Mouse (Mus musculus): ENCODE data around the gene Tmeff2. TPM values are rescaled to one million over a fixed set of nuclear protein-coding genes. Genes with fewer than 3 reads are reported as not detected.

Gene Tmeff2
- polyA plus RNA-seq, 1 experiment from 2014 or later = 11.9 TPM

DNA sequence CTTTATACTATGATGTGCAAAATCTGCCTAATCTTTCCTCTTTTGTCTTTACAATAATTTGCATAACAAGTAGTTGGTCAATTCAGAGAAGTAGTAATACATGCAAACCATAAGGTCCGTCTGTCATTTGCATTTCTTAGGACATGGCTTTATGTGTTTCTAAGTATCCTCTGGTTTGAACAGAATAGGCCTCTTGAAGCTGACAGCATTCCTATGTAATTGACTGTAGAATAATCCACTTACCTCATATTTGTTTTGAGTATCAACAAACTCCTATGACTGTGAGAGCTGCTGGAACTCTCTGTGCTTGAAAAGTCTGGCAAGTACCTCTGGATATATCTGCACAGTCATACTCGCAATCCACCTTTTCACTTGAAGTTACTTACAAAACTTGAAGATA is 194.3 kb downstream of the Tmeff2 start:
- Histone ChIP-seq H3K9me3 (no peaks in the 10 kb centered on the region), H3K4me3 (no peak overlapping the region), H3K36me3 (no peaks in the 10 kb centered on the region), H3K27ac (no peak overlapping the region), H3K4me1 (replicated peaks) (peaks cover 8% of the 10 kb centered on the region; the same call in 1 of the 2 replicates), H3K27me3 (ENCODE audit: insufficient read depth, poor library complexity, severe bottlenecking) (no peaks in the 10 kb centered on the region)
- 74% methylated on average over 2 of the region's 2 CpGs for WGBS
- no peak for DNase-seq (ENCODE audit: low spot score)

DNA sequence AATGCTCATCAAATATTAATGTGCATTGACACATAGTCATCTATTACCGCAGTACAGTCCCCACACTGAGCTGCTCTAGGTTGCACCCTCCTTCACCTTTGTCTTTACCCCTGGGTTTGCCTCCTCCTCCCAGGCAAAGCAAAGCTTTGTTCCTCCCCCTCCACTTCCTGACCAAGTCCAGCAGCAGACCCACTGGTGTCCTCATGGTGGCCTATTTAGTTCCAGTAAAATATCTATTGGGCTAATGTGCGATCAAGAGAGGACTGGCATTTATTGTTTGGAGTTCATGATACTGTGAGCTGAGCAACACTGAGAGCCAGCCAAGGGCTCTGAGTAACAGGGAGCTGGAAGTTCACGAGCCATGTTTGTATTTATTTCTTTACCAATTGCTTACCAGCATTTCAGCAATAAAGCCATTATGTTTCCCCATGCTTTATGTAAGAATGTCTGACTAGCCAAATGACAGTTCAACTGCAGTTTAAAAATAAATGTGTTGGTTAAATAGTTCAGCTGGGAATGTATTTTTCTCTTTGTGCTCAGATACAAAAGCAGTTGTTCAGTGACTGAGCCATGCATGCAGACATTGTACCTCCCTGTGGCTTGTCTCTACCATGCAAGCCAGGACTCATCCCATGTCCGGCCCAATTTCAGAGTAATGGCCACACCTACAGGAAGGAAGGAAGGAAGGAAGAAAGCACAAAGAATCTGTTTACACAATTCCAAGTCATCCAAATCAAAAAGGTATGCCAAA is 196.6 kb downstream of the Tmeff2 start:
- H3K27me3 ChIP-seq (ENCODE audit: insufficient read depth, poor library complexity, severe bottlenecking) = no peaks in the 10 kb centered on the region
- no peaks in the 10 kb centered on the region for H3K36me3 ChIP-seq
- H3K9me3 ChIP-seq = no peaks in the 10 kb centered on the region
- no peak for DNase-seq (ENCODE audit: low spot score)
- peaks cover 8% of the 10 kb centered on the region; the same call in 1 of the 2 replicates for H3K4me1 ChIP-seq (replicated peaks)
- H3K4me3 ChIP-seq = no peak overlapping the region
- WGBS = 75% methylated on average over 4 of the region's 4 CpGs
- peak overlapping the region; percentile 12; the same call in 1 of the 2 replicates for H3K27ac ChIP-seq

DNA sequence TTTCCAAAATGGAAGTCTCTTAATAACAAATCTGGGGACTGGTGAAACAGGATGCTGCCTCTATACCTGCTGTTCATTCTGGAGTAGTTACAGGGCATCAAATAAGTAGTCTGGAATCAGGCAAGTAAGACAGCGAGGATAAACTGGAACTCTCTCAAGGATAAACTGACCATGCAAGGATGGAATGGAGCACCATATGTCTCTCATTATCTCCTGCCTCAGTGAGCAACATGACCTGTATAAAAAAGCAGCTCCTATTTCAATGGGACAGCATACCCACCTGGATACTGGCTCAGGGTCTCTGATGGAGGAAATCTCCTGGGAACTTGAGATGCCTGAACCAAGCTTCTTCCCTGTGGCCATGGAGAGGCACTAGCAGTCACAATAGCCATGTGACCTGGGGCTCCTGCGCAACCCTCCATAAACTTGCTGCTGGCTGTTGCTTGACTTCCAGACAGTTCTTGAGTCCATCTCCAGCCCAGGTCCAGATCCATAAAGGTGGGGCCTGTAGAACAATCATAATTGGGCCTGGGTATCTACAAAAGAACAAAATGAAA is 200.7 kb downstream of the Tmeff2 start:
- H3K36me3 ChIP-seq = no peaks in the 10 kb centered on the region
- H3K9me3 ChIP-seq = no peaks in the 10 kb centered on the region
- no peaks in the 10 kb centered on the region for H3K27me3 ChIP-seq (ENCODE audit: insufficient read depth, poor library complexity, severe bottlenecking)
- no peak for DNase-seq (ENCODE audit: low spot score)
- H3K4me3 ChIP-seq = no peak overlapping the region
- no peak overlapping the region for H3K27ac ChIP-seq
- peaks cover 8% of the 10 kb centered on the region; the same call in 1 of the 2 replicates for H3K4me1 ChIP-seq (replicated peaks)
- 84% methylated on average over 2 of the region's 2 CpGs for WGBS

DNA sequence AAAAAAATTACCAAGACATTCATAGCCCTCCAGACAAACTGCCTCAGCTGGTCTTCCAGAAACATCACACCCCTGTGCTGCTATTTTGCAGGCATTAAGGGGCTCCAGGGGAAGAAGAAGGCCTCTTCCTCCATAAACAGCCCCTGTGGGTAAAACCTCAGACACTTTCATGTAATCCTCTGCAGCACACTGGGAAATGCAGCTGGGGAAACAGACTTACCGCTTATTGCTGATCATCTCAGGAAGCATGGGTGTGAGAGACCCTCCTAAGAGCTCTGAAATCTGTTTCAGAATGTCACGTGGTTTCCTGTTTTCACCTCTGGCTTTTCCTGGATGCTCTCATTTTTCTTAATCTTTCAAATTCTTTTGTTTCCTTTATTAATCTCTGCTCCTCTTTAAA is 204.3 kb downstream of the Tmeff2 start:
- H3K36me3 ChIP-seq = no peaks in the 10 kb centered on the region
- no peak overlapping the region for H3K4me3 ChIP-seq
- no peaks in the 10 kb centered on the region for H3K9me3 ChIP-seq
- H3K4me1 ChIP-seq (replicated peaks) = no peaks in the 10 kb centered on the region
- DNase-seq (ENCODE audit: low spot score) = no peak
- no peak overlapping the region for H3K27ac ChIP-seq
- no peaks in the 10 kb centered on the region for H3K27me3 ChIP-seq (ENCODE audit: insufficient read depth, poor library complexity, severe bottlenecking)
- 62% methylated on average over 2 of the region's 2 CpGs for WGBS

DNA sequence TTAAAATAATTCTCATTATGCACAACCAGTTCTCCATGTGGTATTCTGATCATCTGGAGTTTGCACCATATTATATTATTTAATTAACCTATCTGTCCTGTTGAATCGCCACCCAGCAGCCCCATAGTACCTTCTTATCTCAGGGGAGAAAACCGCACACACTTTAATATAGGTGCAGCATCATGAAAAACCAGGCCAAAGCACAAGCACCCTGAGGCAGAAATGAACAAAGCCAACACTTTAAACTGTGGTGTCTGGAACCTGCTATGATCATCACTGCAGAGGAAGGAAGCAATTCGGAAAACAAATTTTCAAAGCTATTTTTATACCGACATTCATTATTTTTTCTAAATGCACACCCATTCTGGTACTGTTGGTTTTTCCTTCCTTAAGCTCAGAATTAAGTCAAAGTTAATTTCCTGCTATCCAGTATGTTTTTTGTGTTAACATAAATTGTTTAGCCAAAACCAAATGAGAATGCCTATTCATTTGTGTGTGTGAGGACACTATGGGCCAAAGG is 206.0 kb downstream of the Tmeff2 start:
- Histone ChIP-seq H3K36me3 (no peaks in the 10 kb centered on the region), H3K4me1 (replicated peaks) (no peaks in the 10 kb centered on the region), H3K4me3 (no peak overlapping the region), H3K9me3 (no peaks in the 10 kb centered on the region), H3K27ac (no peak overlapping the region), H3K27me3 (ENCODE audit: insufficient read depth, poor library complexity, severe bottlenecking) (no peaks in the 10 kb centered on the region)
- DNase-seq (ENCODE audit: low spot score) = no peak
- 86% methylated on average over 4 of the region's 4 CpGs for WGBS

DNA sequence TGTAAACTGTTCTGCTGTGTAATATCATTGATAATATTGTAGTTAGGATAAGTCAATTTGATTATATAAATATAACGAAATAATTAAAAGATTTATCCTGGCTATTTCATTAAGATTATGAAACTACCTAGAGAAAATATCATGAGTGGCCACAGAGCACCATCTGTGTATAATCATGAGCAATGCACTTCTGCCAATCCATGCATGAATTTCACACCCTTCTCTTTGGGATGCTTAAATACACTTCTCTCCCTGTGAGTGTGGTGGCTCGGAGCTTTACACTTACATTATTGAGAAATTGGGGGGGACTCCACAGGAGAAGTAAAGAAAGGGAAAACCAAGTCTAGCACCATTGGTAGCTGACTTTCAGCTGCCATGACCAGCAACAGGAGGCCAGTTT is 206.9 kb downstream of the Tmeff2 start:
- Histone ChIP-seq H3K9me3 (no peaks in the 10 kb centered on the region), H3K27me3 (ENCODE audit: insufficient read depth, poor library complexity, severe bottlenecking) (no peaks in the 10 kb centered on the region), H3K4me1 (replicated peaks) (no peaks in the 10 kb centered on the region), H3K4me3 (no peak overlapping the region), H3K36me3 (no peaks in the 10 kb centered on the region), H3K27ac (no peak overlapping the region)
- no peak for DNase-seq (ENCODE audit: low spot score)
- WGBS = 70% methylated on average over 2 of the region's 2 CpGs

DNA sequence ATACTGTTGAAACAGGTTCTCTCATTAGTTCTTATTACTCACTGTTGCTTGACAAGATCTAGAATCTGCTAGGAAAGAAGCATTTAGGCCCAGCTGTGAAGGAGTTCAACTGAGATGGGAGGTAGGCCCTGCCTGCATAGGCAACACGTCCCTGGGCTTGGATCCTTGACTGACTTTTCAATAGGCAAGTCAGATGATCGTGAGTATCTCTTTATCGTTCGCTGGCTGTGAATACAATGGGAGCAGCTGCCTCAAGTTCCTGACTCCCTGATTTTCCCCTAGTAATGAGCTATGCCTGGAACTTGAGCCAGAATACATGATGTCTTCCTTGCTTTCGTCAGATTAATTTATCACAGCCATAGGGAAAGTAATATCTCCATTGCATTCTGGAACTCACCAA is 214.3 kb downstream of the Tmeff2 start:
- Histone ChIP-seq H3K27me3 (ENCODE audit: insufficient read depth, poor library complexity, severe bottlenecking) (no peaks in the 10 kb centered on the region), H3K27ac (no peak overlapping the region), H3K4me1 (replicated peaks) (no peaks in the 10 kb centered on the region), H3K4me3 (no peak overlapping the region), H3K36me3 (no peaks in the 10 kb centered on the region), H3K9me3 (no peaks in the 10 kb centered on the region)
- 77% methylated on average over 5 of the region's 5 CpGs for WGBS
- no peak for DNase-seq (ENCODE audit: low spot score)

DNA sequence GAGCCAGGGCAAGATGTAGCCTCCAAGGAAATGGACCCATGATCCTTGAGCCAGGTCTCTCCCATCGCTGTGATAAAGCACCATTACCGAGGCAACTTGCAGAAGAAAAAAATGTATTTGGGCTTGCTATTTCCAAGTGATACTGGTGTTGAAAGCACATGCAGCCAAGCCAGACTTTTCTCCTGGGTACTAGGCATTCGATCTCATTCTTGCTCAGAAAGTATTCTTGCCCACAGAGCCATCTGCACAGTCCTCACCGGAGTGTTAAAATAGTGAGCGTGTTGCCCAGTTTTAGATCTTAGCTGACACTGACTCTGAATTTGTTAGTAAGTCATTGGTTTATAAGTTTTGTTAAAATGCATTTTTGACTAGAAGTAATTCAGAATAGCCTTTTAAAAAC is 215.3 kb downstream of the Tmeff2 start:
- DNase-seq (ENCODE audit: low spot score) = no peak
- WGBS = 88% methylated on average over 5 of the region's 5 CpGs
- H3K36me3 ChIP-seq = no peaks in the 10 kb centered on the region
- no peaks in the 10 kb centered on the region for H3K9me3 ChIP-seq
- no peak overlapping the region for H3K27ac ChIP-seq
- H3K4me3 ChIP-seq = no peak overlapping the region
- no peaks in the 10 kb centered on the region for H3K27me3 ChIP-seq (ENCODE audit: insufficient read depth, poor library complexity, severe bottlenecking)
- H3K4me1 ChIP-seq (replicated peaks) = no peaks in the 10 kb centered on the region

DNA sequence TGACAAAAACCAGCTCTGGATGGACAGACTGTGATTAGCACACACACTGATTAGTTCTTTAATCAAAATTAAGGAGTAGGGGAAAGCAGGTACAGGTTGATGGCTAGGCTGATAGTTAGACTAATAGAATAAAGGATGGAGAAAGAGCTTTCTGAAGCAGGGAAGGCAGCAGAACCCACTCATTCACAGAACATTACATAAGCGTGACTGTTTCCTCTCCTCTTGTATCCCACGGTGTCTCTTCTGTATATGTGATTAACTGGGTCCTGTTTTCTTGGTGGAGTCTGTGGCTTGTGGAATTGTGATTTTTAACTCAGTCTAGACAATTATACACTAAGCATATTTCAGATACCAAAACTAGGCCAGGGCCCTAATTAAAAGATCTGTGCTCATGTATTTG is 217.4 kb downstream of the Tmeff2 start:
- 87% methylated on average over 2 of the region's 2 CpGs for WGBS
- no peaks in the 10 kb centered on the region for H3K9me3 ChIP-seq
- no peaks in the 10 kb centered on the region for H3K27me3 ChIP-seq (ENCODE audit: insufficient read depth, poor library complexity, severe bottlenecking)
- H3K4me1 ChIP-seq (replicated peaks) = no peaks in the 10 kb centered on the region
- no peaks in the 10 kb centered on the region for H3K36me3 ChIP-seq
- DNase-seq (ENCODE audit: low spot score) = no peak
- H3K4me3 ChIP-seq = no peak overlapping the region
- H3K27ac ChIP-seq = no peak overlapping the region

DNA sequence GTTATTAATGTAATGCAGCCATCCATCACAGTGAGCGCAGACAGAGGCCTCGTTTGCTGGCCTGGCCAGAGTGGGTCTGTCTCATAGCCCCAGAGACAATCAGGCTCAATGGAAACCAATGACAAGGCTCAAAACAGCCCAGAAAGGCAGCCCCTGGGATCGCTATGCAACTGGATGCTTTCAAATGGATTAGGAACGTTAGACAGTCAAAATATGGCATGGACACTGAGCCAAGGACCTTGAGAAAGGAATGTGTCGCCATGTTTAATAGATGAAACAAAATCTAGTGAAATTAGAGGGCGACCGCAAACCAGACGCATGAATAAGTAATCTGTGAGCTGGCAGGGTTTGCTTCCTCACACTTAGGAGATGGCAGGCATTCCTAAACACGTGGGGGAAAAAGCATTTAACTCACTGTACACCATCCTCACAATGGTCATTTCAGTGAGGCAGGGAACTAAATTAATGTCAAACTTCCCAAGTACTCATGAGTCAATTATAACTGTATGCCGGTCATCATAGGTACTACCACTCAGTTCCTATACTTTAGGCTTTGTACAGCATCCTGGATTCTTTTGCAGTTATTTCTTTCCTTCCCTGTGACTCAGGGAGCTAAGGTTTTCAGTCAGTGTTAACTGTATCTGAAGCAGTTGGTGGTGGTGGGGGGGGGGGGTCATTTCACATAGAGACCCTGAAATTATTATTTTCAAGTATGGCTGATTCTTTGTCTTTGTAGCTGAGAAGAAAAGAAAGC is 225.4 kb downstream of the Tmeff2 start:
- Histone ChIP-seq H3K4me3 (no peak overlapping the region), H3K4me1 (replicated peaks) (no peaks in the 10 kb centered on the region), H3K27me3 (ENCODE audit: insufficient read depth, poor library complexity, severe bottlenecking) (no peaks in the 10 kb centered on the region), H3K36me3 (no peaks in the 10 kb centered on the region), H3K9me3 (no peaks in the 10 kb centered on the region), H3K27ac (no peak overlapping the region)
- no peak for DNase-seq (ENCODE audit: low spot score)
- 76% methylated on average over 10 of the region's 10 CpGs for WGBS

DNA sequence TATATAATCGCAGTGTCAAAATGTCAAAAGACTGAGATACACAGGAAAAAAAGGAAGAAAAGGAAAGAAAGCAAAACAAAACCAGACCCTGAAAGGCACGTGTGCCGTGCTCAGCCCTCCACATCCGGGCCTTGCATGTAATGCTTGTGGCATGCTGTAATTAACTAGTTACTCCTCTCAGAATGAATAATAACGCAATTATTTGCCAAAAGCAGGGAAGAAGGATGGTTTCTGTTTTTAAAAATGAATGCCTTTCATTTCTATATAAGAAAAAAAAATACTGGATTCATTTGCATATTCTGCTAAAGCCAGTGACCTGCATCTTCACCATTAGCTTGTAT is 225.9 kb downstream of the Tmeff2 start:
- H3K9me3 ChIP-seq = no peaks in the 10 kb centered on the region
- 75% methylated on average over 5 of the region's 5 CpGs for WGBS

DNA sequence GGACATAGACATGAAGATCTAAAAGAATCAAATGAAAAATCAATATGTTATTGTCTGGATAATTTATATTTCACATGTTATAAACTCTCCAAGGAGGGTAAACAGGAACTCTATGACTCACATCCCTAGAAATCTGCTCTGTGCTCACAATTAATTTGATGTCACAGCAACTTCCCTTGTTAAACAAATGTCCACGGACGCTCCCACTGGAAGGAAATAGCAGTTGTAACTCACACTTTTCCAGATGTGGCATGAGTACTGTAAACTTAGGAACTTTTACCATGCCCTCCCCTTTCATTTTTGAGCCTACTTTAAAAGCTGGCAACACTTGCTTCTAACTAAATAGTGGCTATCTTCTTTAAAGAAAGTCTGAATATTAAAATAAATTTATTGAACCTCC is 236.3 kb downstream of the Tmeff2 start:
- Histone ChIP-seq H3K4me1 (replicated peaks) (no peaks in the 10 kb centered on the region), H3K27ac (no peak overlapping the region), H3K27me3 (ENCODE audit: insufficient read depth, poor library complexity, severe bottlenecking) (no peaks in the 10 kb centered on the region), H3K36me3 (no peaks in the 10 kb centered on the region), H3K4me3 (no peak overlapping the region), H3K9me3 (no peaks in the 10 kb centered on the region)
- 74% methylated on average over 2 of the region's 2 CpGs for WGBS
- DNase-seq (ENCODE audit: low spot score) = no peak

More for the DNA sequence above, 225.9 kb downstream of the Tmeff2 start:
- H3K27me3 ChIP-seq (ENCODE audit: insufficient read depth, poor library complexity, severe bottlenecking) = no peaks in the 10 kb centered on the region
- no peaks in the 10 kb centered on the region for H3K4me1 ChIP-seq (replicated peaks)
- no peak overlapping the region for H3K4me3 ChIP-seq
- DNase-seq (ENCODE audit: low spot score) = no peak
- no peak overlapping the region for H3K27ac ChIP-seq
- H3K36me3 ChIP-seq = no peaks in the 10 kb centered on the region

DNA sequence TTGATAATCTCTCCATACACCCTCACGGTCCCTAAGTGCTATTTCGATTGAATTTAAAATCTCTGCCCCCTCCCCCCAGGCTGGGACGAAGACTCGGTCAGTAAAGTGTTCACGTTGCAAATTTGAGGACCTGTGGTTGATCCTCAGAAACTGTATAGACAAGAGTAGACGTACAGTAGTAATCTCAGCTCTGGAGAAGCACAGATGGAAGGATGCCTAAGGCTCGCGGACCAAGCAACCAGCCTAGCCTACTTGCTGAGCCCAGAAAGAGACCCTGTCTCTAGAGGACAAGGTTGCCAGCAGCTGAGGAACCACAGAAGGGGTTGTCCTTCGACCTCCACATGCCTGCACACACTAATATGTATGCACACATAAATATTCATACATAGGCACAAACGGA is 239.2 kb downstream of the Tmeff2 start:
- H3K27me3 ChIP-seq (ENCODE audit: insufficient read depth, poor library complexity, severe bottlenecking) = no peaks in the 10 kb centered on the region
- no peak overlapping the region for H3K27ac ChIP-seq
- H3K4me1 ChIP-seq (replicated peaks) = no peaks in the 10 kb centered on the region
- no peaks in the 10 kb centered on the region for H3K36me3 ChIP-seq
- no peaks in the 10 kb centered on the region for H3K9me3 ChIP-seq
- 89% methylated on average over 10 of the region's 10 CpGs for WGBS
- no peak for DNase-seq (ENCODE audit: low spot score)
- H3K4me3 ChIP-seq = no peak overlapping the region
